Mouse (Mus musculus): Measurements from ENCODE around the gene Pms2.

DNA sequence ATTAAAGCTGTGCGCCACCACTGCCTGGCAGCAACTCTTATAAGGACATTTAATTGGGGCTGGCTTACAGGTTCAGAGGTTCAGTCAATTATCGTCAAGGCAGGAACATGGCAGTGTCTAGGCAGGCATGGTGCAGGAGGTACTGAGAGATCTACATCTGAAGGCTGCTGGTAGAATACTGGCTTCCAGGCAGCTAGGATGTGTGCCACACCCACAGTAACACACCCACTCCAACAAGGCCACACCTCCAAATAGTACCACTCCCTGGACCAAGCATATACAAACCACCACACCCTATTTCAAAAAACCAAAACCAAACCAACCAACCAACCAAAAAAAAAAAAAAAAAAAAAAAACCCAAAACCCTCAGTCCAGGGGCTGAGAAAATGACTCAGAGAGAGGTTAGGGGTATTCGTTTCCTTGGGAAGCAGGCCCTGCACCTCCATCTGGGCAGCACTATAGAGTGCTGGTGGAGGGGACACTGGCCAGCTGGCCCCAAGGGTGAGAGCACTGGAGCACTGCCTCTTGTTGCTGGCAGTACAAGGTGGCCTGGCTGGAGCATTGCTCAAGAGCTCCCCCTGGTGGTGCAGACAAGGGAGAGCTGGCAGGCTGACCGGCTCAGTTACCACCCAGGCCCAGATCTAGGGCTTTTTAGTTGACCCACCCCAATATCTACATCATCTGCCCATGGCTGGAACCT, 65.3 kb downstream of the Pms2 start:
- TF ChIP-seq GATA1 (IDR thresholded peaks at IDR 0.05; ENCODE audit: borderline replicate concordance, low read length) (no peak), FLI1 (IDR thresholded peaks at IDR 0.05; ENCODE audit: low read length) (no peak)

All from megakaryocyte, embryonic 14.5 days (primary cell).